In the genomic region with DNA sequence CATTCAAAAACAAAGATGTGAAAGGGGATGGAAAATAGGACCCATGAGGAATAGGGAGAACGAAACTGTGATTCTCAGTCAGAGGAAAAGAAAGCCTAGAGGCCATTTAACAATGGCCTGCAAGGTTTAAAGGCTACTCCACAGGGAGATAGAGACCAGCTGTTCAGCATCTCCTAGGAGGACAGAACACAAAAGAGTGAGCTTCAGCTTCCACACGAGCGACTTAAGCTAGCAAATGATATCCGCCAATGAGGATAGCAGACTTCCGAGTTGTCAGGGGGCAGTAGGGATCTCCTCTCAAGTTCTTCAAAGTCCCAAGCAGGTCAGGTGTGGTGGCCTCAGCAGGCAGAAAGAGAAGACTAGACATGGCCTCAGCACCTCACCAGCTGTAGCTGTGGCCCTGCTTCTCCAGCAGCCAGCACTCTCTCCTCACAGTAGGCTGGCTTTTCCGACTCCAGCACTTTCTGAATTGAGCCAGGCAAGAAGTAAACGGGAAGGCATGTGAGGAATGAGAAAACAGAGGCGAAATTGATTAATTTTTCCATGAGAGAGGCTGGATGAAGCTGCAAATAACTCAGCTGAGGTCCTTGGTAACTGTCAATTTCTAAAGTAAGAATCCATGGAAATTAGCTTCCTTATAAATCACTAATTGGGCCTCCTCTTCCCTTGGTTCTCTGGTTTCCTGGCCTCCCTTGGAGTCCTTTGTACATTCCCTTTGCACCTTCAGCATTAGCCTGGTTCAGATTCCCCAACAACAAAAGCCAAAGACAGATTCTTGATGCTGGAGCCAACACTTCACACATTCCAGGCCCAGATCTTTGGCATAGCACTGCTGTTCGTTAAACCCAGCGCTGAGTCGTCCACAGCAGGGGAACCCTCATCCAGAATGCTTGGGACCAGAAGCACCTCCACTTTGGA, we compare ENCODE assay signal across 9 mouse cellular contexts.
DNase-seq lines count a peak whose midpoint lies in the region; ATAC-seq and TF ChIP-seq lines count a peak whose summit lies in the region.
"Had no signal": no experiment of that assay in that cellular context is flagged by ENCODE, and none has a peak within 500 bp of the region (broad histone marks: within the 10 kb centered on the region; RNA-seq: fewer than 3 reads in every experiment).

No protein-coding gene starts in this region.

- intact Hi-C loops in heart, postnatal 25 days (cut with DNase I) = no loop called here

- no peaks in the 10 kb centered on the region for H3K36me3 ChIP-seq in midbrain, embryonic 11.5 days (ENCODE audit: control insufficient read depth, insufficient read depth, low read length)
- H3K36me3 ChIP-seq in midbrain, embryonic 15.5 days (replicated peaks) = no peaks in the 10 kb centered on the region
- H3K36me3 ChIP-seq in intestine, postnatal 0 days (ENCODE audit: control insufficient read depth, insufficient read depth) = no peaks in the 10 kb centered on the region

- H3K9ac ChIP-seq in midbrain, embryonic 11.5 days (ENCODE audit: low read length) = no peak overlapping the region
- H3K9ac ChIP-seq in midbrain, embryonic 15.5 days = no peak overlapping the region
- no peak overlapping the region for H3K9ac ChIP-seq in intestine, postnatal 0 days (ENCODE audit: low read depth, low read length)

- H3K27me3 ChIP-seq in midbrain, embryonic 11.5 days (ENCODE audit: control insufficient read depth, insufficient read depth, low read length) = no peaks in the 10 kb centered on the region
- no peaks in the 10 kb centered on the region for H3K27me3 ChIP-seq in midbrain, embryonic 15.5 days (replicated peaks)
- no peaks in the 10 kb centered on the region for H3K27me3 ChIP-seq in intestine, postnatal 0 days (replicated peaks; ENCODE audit: control insufficient read depth, insufficient read depth, low read length)

- 41% methylated on average over 11 of the region's 11 CpGs for WGBS in midbrain, embryonic 11.5 days
- 33% methylated on average over 11 of the region's 11 CpGs for WGBS in midbrain, embryonic 15.5 days
- 64% methylated on average over 11 of the region's 11 CpGs for WGBS in intestine, postnatal 0 days

- TF ChIP-seq CTCF in intestine, postnatal 0 days (IDR thresholded peaks at IDR 0.05; ENCODE audit: low read depth) = peak; percentile 24

- H3K4me1 ChIP-seq in midbrain, embryonic 11.5 days (ENCODE audit: control insufficient read depth, insufficient read depth, low read length) = 0 out of 2 replicates have a peak, but pooled peaks cover 4% of the 10 kb centered on the region
- H3K4me1 ChIP-seq in midbrain, embryonic 15.5 days = no peaks in the 10 kb centered on the region
- H3K4me1 ChIP-seq in intestine, postnatal 0 days (replicated peaks; ENCODE audit: control insufficient read depth, insufficient read depth, low read length) = no peaks in the 10 kb centered on the region

- no peaks in the 10 kb centered on the region for H3K9me3 ChIP-seq in midbrain, embryonic 11.5 days (ENCODE audit: control insufficient read depth, low read length)
- H3K9me3 ChIP-seq in midbrain, embryonic 15.5 days = no peaks in the 10 kb centered on the region
- no peaks in the 10 kb centered on the region for H3K9me3 ChIP-seq in intestine, postnatal 0 days (ENCODE audit: control insufficient read depth)

- ATAC-seq in midbrain, embryonic 11.5 days (ENCODE audit: low FRiP score) = 0 out of 2 replicates have a peak, but pooled peaks have one; percentile 35
- ATAC-seq in midbrain, embryonic 15.5 days (replicated peaks) = no peak
- ATAC-seq in intestine, postnatal 0 days = no peak
- ATAC-seq in megakaryocyte, adult 5-6 weeks (ENCODE audit: poor library complexity, severe bottlenecking) = no peak

- peak; percentile 85 for DNase-seq in heart, adult 11 months
- DNase-seq in heart, postnatal 25 days (ENCODE audit: low spot score) = no peak
- DNase-seq in midbrain, embryonic 11.5 days (ENCODE audit: low spot score, missing footprints) = no peak
- no peak for DNase-seq in yolk sac, embryonic 10.5 days (ENCODE audit: low spot score)
- no peak for DNase-seq in gastrocnemius, postnatal 4 days (ENCODE audit: low spot score in 2 of 2)
- DNase-seq: spleen, adult 18-20 months had no signal

- no peak overlapping the region for H3K4me3 ChIP-seq in midbrain, embryonic 11.5 days (ENCODE audit: low read depth, low read length)
- no peak overlapping the region for H3K4me3 ChIP-seq in midbrain, embryonic 15.5 days
- H3K4me3 ChIP-seq in intestine, postnatal 0 days (ENCODE audit: low read depth, low read length) = no peak overlapping the region

- H3K27ac ChIP-seq in midbrain, embryonic 11.5 days (ENCODE audit: low read depth, low read length) = no peak overlapping the region
- no peak overlapping the region for H3K27ac ChIP-seq in midbrain, embryonic 15.5 days
- no peak overlapping the region for H3K27ac ChIP-seq in intestine, postnatal 0 days (ENCODE audit: low read depth, low read length)

- no peak overlapping the region for H3K4me2 ChIP-seq in midbrain, embryonic 11.5 days
- H3K4me2 ChIP-seq in midbrain, embryonic 15.5 days = no peak overlapping the region
- H3K4me2 ChIP-seq in intestine, postnatal 0 days (replicated peaks; ENCODE audit: low read depth) = no peak overlapping the region
